Mouse (Mus musculus) cerebellum, postnatal 4 days (tissue): ENCODE data around the gene Gtpbp6.
"Not testable (repeated sequence)": the region's sequence is repeated elsewhere in the genome, so short reads cannot be mapped to it uniquely, and the experiment has no call there.

ENCODE experiments used
- DNase-seq, 2 experiments: peaks; one replicate each; pipeline ENCODE4 v3.0.0; 2022; ENCODE audit warnings: low spot score in 2 of 2, mixed read lengths in 1 of 2

Gtpbp6 gene

DNA sequence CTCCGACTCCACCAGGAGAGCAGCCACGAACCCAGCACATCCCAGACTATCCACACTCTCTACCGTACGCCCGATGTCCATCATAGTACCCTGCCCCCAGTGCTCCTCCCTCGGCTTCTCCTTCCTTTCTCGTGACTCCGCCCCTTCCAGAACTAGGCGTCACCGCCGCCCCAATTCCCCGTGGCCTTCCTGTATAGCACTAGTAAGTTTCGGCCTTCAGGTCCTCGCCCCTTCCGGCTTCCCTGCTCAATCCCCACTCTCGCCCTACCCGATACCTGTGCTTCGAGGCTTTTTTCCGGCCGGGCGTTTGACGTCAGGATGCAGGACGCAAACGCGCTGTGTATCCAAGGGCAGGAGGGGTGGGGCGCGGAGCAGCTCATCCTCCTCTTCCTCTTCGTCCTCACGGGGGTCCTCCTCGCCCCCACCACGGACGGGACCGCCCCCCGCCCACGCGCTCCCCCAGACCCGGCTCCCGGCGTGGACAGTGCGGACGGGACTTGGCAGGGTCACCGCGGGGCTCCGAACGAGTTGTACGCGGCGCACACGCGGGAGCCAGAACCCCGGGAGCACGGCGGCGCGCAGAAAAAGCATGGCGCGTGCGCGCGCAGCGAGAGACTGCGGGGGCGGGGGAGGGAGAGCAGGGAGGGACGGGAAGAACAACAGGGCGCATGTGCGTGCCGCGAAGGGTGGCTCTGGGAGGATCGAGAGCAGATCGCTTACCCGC lies at the start of gene Gtpbp6:
Gtpbp6 (minus strand) TSS at position 617 of the 724 bp plus-strand sequence.
- peak; percentile 80 to 91 for DNase-seq

DNA sequence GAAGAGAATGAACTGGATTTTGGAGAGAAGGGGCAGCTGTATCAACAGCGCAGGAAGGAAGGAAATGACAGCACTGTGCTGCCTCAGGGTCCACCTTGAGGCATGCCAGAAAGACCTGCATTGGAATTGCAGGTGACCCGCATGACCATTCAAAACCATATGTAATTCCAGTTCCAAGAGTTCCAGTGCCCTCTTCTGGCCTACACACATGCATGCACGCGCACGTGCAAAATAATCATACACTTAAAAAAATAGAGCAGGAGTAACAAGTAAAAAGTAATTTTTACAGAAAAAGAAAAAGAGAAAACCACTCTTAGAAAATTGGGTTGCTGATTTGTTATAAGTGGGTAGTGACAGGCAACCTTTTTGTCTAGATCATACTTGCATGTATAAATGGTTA lies 35.0 kb upstream of the Gtpbp6 start:
- DNase-seq = no peak

DNA sequence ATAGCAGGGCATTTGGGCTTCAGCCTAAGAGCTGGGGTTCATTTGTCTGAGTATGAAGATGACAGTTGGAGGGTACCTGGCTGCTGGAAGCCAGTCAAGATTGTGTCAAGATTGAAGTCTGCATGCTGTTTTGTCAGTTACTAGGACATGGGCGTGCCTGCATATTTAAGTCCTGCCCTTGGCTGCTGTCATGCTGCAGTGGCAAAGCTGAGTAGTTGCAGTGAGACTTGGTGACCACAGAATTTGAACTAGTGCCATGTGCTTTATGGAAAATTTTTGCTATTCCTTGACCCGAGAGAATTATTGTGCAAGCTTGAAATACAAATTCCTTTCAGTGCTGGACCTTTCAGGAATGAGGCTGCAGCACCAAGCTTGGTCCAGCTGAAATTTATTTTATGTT lies 34.3 kb upstream of the Gtpbp6 start:
- no peak for DNase-seq

DNA sequence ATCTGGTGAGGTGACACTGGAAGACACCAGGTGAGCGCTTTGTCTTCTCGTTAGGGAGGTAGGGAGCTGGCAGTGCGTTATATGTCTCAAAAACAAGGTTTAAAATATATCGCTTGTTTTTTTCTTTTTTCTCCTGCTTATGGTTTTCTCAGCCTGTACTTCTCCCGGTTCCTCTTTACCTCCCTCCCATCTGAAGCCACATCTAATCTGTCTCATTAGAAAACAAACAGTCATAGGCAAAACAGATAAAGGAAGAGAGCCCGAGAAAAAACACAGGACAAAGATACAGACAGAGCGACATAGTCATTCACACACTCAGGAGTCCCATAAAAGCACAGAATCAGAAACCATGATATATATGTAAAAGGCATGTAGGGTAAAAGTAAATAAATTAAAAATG lies 32.4 kb upstream of the Gtpbp6 start:
- DNase-seq = no peak

DNA sequence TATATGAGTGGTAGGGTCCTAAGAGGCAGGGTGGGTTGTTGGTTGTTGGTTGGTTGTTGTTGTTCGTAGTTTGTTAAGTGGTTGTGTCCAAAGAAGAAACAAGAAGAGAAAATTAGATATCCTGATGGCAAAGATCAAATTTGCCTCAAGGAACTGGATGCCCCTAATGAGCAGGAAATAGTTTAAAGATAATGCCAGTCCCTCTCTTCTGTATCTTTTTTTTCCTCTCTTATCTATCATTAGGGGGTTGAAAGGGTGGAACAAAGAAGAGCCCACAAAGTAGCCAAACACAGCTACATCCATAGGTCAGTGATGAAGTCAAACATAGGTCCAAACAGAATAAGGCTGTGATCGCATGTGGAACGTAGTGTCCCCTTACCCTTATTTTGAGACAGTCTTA lies 31.3 kb upstream of the Gtpbp6 start:
- DNase-seq = no peak

DNA sequence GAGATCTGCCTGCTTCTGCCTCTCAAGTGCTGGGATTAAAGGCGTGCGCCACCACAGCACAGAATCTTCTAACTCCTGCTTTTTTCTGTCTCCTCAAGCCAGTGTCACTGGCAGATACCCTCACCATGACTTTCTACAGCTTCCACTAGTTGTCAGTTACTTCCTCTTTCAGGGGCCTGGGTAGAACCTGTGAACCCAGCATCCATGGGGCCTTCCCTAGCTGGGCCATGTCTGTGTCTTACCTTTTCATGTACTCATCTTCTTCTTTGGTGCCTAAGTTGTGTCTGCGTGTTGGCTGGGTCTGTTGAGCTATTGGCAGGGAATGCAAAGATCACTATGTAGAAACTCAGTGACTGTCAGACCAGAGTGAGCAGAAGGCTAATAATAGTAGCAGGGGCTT lies 29.8 kb upstream of the Gtpbp6 start:
- DNase-seq = no peak

DNA sequence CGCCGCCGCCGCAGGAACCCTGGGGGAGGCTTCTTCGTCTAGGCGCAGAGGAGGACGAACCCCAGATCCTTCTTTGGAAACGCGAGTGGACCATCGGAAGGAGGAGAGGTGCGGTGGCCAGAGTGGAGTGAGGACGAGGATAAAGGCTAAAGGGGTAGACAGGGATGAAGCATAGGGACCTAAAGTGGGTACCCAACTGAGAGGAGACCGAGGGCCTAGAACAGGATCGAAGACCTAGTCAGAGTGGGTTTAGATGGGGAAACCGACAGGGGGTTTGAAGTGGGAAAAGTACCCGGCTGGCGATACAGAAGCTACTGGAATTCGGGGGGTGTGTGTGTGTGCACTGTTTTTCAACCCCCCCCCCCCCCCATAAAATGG lies 28.1 kb upstream of the Gtpbp6 start:
- no peak for DNase-seq

DNA sequence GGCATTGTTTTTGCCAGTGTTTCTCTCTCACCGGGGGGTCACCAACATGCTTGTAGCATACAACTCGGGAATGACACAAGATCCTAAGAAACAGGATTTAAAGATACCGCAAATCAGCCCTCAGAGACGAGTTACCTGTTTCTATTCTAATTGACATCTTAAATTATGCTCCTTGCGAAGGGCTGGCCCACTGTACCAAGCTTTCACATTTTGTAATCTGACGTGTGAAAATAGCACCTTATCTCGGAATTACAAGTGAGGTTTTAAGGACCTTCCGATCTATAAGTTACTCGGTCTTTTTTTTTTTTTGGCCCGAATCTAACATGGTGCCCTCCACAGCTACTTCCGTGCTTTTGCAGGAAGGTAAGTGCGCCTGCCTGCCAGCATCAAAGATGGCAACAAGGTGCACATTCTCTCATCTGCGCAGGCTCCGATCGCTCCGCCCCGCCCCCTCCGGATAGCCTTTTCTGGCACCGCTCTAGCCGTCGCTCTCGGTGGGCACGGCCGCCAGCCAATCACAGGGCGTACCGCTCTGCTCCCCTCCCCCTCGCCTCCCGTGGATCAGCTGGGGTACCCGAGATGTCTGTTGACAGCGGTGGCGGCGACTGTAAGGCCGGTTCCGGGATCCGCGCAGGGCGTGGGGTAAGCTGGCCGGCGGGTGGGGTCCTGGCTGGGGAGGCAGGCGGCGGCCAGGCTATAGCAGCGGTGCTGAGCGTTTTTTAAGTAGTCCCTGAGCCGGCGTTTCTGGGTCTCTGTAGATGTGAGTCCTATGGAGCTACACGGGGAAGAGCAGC lies 27.5 kb upstream of the Gtpbp6 start, which contains the start of gene Chfr:
Chfr (plus strand) TSS at position 550 of the 794 bp plus-strand sequence.
- DNase-seq = peak; percentile 98 to 99

DNA sequence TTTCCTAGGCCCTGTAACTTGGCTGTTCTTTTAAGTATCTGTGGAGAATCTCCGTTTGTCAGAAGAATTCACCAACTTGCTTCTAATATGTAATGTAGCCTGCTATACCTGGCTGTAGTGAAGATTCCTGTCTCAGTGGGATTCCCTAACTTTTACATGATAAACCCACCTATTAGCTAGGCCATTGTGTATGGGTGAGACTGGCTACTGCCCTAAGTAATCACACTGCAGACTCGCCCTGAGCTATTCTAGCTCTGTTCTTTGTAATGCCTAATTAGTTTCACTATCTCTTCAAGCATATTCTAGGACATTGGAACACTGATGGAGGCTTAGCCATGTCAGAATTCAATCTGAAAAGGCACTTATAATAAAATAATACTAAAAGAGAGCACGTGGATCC lies 14.4 kb upstream of the Gtpbp6 start:
- DNase-seq = not testable (repeated sequence)

DNA sequence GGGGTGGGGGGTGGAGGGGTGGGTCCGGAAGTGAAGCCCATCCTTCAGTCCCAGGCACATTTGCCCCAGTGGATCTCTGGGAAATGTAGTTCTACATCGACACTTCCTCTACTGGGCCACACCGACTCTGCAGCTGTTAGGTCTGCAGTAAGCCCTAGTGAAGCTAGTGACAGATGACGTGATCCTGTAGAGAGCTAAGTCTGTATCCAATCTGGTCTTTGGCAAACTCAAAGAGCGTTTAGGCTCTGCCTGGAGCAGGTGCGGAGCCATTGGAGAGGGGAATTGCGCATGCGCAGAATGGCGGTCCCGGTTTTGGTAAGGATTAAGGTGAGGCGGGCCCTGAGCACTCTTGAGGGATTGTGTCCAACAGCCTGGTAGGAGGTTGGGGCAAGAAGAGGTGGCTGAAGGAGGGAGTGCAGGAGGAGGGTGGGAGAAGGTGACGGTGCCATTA lies 2.0 kb upstream of the Gtpbp6 start, which contains the start of gene Zfp605:
Zfp605 (plus strand) TSS at position 102 of the 451 bp plus-strand sequence.
- peak in 1 of 2 experiments; percentile 89 for DNase-seq

DNA sequence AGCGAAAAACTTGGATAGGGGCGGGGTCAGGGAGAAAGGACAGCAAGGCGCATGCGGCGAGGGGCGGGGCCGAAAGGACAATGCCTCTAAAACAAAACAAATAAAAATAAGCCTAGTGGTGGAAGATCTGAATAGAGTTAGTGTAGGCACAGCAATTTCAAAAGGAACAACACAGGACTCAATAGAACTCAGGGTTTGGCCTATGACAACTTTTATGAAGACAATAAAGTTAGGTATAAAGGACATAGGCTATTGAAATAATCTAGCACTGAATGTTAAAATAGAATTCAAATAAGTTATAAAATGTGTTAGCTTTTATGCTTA lies 270 bp upstream of the Gtpbp6 start:
- DNase-seq = no peak

DNA sequence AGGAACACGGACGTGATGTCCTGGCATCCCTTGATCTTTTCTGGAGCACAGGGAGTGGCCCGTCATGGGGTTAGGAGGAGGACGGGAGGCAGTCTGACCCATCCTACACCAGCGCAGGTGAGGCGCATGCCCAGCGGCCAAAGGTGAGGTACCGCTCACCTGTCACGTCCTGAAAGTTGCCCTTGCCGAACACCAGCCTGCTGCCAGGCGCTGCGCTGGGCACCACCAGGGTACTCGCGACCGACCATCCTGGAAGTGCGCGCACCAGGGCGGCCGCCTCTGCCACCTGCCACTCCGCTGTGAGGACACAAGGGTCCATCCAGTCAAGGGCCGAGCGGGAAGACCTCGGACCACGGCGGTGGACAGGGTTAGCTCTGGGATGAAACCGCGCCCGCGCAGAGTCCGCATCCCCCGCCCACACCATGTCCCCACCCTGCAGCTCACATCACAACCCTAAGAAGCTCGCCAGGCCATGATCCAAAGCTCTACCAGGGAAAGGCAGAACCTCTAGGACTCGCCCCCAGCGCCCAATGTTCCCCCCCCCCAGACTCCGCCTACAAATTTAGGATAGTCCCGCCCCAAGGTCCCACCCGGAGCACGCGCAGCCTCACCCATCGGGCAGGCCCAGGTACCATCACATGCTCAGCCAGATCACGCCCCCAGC lies 964 bp downstream of the Gtpbp6 start:
- peak in 1 of 2 experiments; percentile 38 for DNase-seq

DNA sequence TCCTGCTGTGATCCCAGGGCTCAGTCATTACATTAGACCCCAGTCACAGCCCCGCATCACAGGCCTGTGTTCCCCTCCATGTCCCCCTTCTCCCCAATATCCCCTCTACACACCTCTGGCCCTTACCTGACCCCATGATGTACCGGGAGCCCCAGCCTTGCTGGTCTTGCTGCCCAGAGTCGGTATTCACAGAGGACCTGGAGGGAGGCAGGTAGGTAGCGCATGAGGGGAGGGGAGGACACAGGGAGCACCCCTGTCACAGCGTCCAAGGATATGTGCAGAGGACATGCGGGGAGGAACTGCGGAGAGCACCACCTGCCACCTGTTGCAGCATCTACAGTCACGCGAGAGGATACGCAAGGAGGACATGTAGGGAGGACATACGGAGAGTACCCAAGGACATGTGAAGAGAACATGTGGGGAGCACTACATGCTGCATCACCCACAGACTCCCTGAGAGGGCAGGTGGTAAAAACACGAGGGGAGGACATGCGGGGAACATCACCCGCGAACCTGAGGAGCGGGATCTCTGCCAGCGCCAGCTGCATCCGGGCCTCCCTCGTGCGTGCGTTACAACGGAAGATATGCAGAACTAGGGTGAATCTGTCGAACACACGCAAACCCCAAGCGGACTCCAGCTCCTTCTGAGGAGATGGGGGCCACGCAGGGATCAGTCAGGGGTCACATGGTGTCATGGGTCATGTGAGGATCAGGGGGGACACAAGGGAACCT lies 1.7 kb downstream of the Gtpbp6 start:
- DNase-seq = no peak

DNA sequence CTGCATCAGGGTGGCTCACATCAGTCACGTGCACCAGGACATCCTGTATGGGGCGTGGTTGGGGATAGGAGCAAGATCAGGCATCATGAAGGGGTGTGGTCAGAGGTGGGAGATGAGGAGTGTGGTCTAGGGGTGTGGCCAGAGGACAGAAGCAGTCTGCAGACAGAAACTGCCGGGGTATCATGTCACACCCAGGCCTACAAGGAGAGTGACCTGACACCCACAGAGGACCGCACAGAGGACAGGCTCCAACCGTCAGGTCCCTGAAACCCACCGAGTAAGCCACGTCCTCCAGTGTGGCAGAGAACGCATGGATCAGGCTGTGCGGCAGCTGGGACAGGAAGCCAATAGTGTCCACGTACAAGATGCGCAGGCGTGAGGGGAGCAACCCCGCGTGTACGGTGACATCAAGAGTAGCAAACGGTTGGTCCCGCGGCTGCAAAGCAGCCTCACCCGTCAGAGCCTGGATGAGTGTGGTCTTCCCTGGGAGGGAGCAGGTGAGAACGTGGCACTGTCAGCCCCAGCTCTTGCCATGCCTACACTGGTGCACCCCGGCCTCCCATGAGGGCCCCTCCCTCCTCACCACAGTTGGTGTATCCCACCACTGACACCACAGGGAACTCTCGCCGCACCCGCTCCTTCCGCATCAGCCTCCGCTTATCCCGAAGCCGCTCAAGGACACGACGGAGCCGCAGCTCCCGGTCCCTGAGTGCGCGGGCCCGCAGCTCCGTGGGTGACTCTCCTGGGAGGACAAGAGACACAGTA lies 3.2 kb downstream of the Gtpbp6 start:
- DNase-seq = peak in 1 of 2 experiments; percentile 6

DNA sequence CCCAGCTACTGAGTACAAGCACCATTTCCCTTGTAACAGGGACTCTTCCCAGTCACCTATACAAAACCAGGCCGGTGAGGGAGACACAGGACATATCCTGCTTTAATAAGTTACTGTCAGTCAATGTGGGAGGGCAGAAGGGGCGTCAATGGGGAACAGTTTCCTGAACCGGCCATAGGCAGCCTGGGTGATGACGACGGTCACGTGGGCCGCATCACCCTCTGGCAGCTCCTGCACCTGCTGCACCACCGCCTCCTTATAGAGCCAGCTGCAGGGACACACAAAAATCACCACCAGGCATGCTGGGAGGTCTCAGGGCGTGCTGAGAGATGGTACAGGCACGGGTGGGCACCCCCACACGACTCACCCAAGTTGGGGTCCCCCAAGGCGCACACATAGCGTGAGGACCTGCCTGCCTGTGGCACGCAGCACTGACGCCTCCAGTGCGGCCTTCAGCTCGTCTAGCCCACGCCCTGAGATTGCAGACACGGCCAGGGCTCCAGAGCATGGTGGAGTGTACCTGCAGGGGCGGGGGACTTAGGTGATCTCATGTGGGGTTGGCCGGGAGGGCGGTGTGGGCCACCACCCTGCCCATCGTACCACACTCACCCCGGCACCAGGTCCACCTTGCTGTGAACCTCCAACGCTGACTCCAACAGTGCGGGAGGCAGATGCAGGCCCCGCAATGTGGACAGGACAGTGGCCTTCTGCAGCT lies 3.9 kb downstream of the Gtpbp6 start:
- DNase-seq = no peak

DNA sequence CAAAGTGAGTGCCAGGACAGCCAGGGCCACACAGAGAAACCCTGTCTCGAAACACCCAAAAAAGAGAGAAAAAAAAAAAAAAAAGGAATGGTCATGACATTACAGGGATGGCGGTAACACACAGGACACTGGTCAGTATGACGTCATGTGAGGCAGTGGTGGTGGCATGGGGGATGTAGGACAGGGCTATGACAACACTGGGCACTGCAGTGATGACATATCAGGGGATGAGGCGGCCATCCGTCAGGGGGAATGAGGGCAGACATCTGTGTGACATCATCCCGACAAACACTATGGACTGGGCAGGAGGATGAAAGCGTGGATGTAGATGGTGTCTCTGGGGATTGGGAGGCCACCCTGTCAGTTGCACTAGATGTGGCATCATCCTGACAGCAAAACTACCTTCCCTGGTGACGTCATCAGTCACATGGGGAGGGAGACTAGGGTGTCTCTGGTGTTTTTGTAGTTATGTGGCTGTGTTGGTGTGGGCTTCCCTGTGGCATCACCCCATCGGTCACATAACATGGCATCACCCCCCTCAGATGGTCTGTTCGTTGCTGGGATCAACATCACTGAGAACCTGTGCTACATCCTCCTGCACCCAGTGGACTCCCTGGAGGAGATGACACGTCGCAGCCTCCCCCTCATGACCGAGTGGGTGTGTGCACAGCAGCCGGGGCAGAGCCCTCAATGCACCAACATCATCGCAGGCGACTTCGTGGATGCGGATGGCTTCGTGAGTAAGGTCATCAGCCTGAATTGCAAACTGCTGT lies 5.0 kb downstream of the Gtpbp6 start:
- no peak for DNase-seq

DNA sequence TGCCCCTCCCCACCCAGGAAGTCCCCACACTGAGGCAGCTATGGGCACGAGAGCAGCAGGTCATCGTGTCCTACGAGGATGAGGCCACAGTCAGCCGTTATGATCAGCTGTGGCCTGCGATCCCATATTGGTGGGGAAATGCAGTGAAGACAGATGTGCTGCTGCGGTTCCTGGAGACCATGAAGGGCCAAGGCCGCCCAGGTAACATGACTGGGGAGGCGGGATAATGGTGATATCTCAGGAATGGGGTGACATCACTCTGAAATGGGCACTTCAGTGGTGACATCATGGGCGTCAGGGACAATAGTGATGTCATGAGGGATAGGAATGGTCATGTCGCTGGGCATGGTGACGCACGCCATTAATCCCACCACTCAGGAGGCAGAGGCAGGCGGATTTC lies 5.6 kb downstream of the Gtpbp6 start:
- DNase-seq = no peak

DNA sequence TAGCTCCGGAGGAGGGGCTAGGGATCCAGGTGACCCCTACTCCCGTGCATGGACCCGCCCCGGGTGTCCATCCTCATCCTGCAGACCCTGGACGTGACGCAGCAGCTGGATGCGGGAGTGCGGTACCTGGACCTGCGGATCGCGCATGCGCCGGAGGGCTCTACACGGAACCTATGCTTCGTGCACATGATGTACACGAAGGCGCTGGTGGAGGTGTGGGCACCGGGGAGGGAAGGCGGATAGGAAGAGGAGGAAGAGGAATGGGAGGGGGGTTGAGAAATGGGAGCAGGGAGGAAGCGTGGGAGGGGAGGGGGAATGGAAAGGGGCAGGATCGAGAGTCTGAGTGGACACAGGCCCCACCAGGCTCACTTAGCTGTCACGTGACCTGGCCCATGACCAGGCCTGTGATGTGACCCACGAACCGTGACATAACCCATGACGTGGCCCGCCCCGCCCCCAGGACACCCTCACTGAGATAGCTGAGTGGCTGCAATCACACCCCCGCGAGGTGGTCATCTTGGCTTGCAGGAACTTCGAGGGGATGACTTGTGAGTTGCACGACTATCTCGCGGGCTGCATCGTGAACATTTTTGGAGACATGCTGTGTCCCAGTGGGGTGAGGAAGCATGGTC lies 6.2 kb downstream of the Gtpbp6 start:
- peak in 1 of 2 experiments; percentile 54 for DNase-seq
